Mouse (Mus musculus) bone marrow, adult 2 months (tissue): ENCODE results near the gene Cdk7. TPM values are rescaled to one million over a fixed set of nuclear protein-coding genes. Genes with fewer than 3 reads are reported as not detected.

ENCODE experiments used
- H3K27ac ChIP-seq: fragments of 200-500 bp; 2 replicates; pipeline ENCODE4 v1.5.1; 2012; ENCODE audit warnings: low read depth, mild to moderate bottlenecking, control low read depth, inconsistent platforms, low read length; ENCODE audit not compliant: control insufficient read depth, poor library complexity, insufficient read depth
- H3K4me1 ChIP-seq: fragments of 200-500 bp; 2 replicates; pipeline ENCODE4 v1.6.1; 2011; ENCODE audit warnings: low read length; ENCODE audit not compliant: control insufficient read depth, insufficient read depth
- H3K4me3 ChIP-seq: fragments of 200-500 bp; replicated peaks from 2 replicates; pipeline ENCODE3; 2011; ENCODE audit warnings: mild to moderate bottlenecking, low read depth, low read length, control low read depth; ENCODE audit not compliant: control insufficient read depth
- CTCF ChIP-seq: fragments of 200-500 bp; IDR thresholded peaks from 2 replicates; pipeline ENCODE4 v1.5.1; 2011; ENCODE audit warnings: low read length, control low read depth; ENCODE audit not compliant: control insufficient read depth, insufficient read depth
- POLR2A ChIP-seq: fragments of 200-500 bp; IDR thresholded peaks from 2 replicates; pipeline ENCODE4 v1.6.1; 2011; ENCODE audit warnings: low read depth, mild to moderate bottlenecking, control low read depth, low read length, borderline replicate concordance; ENCODE audit not compliant: control insufficient read depth
- WGBS: fragments of 180-500 bp; shearing (Covaris S2); methylation state at CpG from one replicate; pipeline ENCODE4 v1.1.7; 2018; 5-methylcytosine and 5-hydroxymethylcytosine counted together
- polyA plus RNA-seq: library from polyadenylated mRNA; stranded (reverse); fragments of >200 nt; gene quantifications from 2 replicates; pipeline ENCODE4 v1.2.4, GENCODE M21; 2011; ENCODE audit warnings: low replicate concordance; ENCODE audit not compliant: missing spikeins, insufficient read depth, insufficient read length

The Cdk7 gene
- polyA plus RNA-seq = 18.1 and 24.2 TPM in 2 replicates

DNA sequence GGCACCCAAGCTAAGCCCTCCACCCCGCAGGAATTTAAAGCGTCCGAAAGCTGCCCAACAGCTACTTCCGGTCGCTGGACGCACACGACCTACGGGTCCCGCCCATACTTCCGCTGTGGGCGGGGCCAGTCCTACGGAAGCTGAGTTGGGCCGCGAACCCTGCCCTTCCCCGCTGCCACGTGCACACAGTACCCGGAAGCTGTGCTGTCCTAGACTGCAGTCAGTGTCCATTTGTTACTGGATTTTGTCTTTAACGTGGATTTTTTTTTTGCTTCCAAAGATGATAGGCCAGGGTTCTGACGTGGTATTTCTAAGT lies at the start of gene Cdk7:
TSS of gene Cdk7 (minus strand) at position 79 of the 316 bp plus-strand sequence.
- WGBS = under 1% methylated on average over 19 of the region's 19 CpGs
- H3K4me1 ChIP-seq = peaks cover 1% of the 10 kb centered on the region; the same call in 1 of the 2 replicates
- H3K4me3 ChIP-seq = peak within 1 kb of the TSS; percentile 98
- no peak for TF ChIP-seq POLR2A
- TF ChIP-seq CTCF = no peak; the same call in 1 of the 2 replicates
- H3K27ac ChIP-seq = peak within 1 kb of the TSS; percentile 72

GRCm38 (mm10) chr13:100777491-100777890 lies 46.8 kb upstream of the Cdk7 start:
- WGBS = 56% methylated on average over 3 of the region's 3 CpGs

DNA sequence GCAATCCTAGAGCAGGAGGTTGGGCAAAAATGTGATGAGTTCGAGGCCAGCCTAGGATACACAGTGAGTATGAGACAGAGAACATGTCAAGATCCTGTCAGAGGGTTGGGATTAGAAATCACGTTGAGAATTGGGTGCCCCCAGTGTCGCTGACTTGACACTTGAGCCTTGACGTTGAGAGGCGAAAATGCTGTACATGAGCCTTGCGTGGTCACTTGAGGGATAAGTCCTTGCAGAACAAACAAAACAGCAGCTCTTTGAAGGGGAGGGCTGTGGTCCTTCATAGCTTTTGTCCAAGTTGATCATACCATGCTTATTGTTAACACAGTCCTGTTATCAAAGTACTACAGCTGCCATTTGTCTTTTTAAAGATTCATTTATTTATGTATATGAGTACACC lies 46.0 kb upstream of the Cdk7 start:
- no peak for TF ChIP-seq POLR2A
- no peak for TF ChIP-seq CTCF
- Histone ChIP-seq H3K27ac (no peak overlapping the region), H3K4me3 (no peak overlapping the region), H3K4me1 (no peaks in the 10 kb centered on the region; the same call in 1 of the 2 replicates)
- WGBS = 76% methylated on average over 6 of the region's 6 CpGs

More at GRCm38 (mm10) chr13:100777491-100777890, 46.8 kb upstream of the Cdk7 start:
- no peaks in the 10 kb centered on the region; the same call in 1 of the 2 replicates for H3K4me1 ChIP-seq
- TF ChIP-seq CTCF (no peak), POLR2A (no peak)
- H3K27ac ChIP-seq = no peak overlapping the region
- no peak overlapping the region for H3K4me3 ChIP-seq

DNA sequence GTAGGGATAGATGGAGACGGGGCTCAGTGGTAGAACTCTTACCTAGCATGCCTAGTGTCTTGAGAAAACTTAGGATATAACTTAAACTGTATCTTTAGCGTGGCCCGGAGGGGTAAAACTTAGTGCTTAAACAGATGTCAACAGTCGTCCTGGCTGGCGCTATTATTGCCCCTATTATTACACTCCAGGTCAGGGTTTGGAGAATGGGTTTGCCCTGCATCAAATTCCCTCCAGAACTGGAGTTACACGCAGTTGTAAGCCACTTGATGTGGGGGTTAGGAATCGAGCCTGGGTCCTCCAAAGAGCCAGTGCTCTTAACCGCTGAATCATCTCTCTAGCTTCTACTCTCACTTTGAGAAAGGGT lies 45.3 kb upstream of the Cdk7 start:
- Histone ChIP-seq H3K27ac (no peak overlapping the region), H3K4me1 (no peaks in the 10 kb centered on the region; the same call in 1 of the 2 replicates), H3K4me3 (peak overlapping the region; percentile 91)
- TF ChIP-seq POLR2A (no peak), CTCF (no peak)
- 5% methylated on average over 8 of the region's 8 CpGs for WGBS

GRCm38 (mm10) chr13:100775252-100776055 lies 44.7 kb upstream of the Cdk7 start, which contains the start of gene Cenph:
Gene Cenph, minus strand, starts transcription at chr13:100775899.
- no peak for TF ChIP-seq CTCF
- TF ChIP-seq POLR2A = no peak
- peak within 1 kb of the TSS; percentile 50 for H3K27ac ChIP-seq
- H3K4me1 ChIP-seq = no peaks in the 10 kb centered on the region; the same call in 1 of the 2 replicates
- H3K4me3 ChIP-seq = peak within 1 kb of the TSS; percentile 91
- WGBS = under 1% methylated on average over 46 of the region's 46 CpGs

- Histone ChIP-seq H3K4me3 (no peak overlapping the region), H3K4me1 (no peaks in the 10 kb centered on the region; the same call in 1 of the 2 replicates), H3K27ac (no peak overlapping the region)
- TF ChIP-seq POLR2A (no peak), CTCF (no peak)
These were observed 44.0 kb upstream of the Cdk7 start for GRCm38 (mm10) chr13:100774704-100775103.

GRCm38 (mm10) chr13:100755329-100755728 lies 24.6 kb upstream of the Cdk7 start:
- H3K4me1 ChIP-seq = no peaks in the 10 kb centered on the region; the same call in none of the 2 replicates
- TF ChIP-seq CTCF (no peak), POLR2A (no peak)
- H3K4me3 ChIP-seq = no peak overlapping the region
- no peak overlapping the region for H3K27ac ChIP-seq
- WGBS = 63% methylated on average over 2 of the region's 2 CpGs

DNA sequence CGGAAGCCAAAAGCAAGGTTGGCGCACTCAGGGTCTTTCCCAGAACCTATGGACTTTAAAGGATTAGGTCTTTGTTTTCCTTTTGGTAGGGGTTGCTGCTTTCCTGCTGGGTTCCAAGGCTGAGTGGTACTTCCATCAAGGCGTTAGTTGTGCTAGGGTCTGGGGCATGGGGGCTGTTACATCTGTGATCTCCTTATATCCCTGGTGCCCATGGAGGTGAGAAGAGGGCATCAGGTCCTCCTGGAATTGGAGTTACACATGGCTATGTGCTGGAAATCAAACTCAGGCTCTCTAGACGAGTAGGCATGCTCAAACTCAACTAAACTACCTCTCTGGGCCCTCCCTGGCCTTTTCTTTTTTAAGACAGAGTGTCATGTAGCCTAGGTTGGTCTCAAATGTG lies 23.4 kb upstream of the Cdk7 start:
- TF ChIP-seq POLR2A (no peak), CTCF (no peak)
- H3K4me3 ChIP-seq = no peak overlapping the region
- H3K27ac ChIP-seq = no peak overlapping the region
- 88% methylated on average over 4 of the region's 4 CpGs for WGBS
- no peaks in the 10 kb centered on the region; the same call in none of the 2 replicates for H3K4me1 ChIP-seq
